Comparison of ENCODE assay signal across 36 mouse cellular contexts in genomic region chr7:25401551-25401950, GRCm38 (mm10). TPM values are rescaled to one million over a fixed set of nuclear protein-coding genes. Genes with fewer than 3 reads are reported as not detected.
DNase-seq lines count a peak whose midpoint lies in the region; ATAC-seq and TF ChIP-seq lines count a peak whose summit lies in the region.
"Had no signal": no experiment of that assay in that cellular context is flagged by ENCODE, and none has a peak within 500 bp of the region (broad histone marks: within the 10 kb centered on the region; RNA-seq: fewer than 3 reads in every experiment).

No protein-coding gene starts in this region.

- no peak overlapping the region for H3K27ac ChIP-seq in heart, embryonic 13.5 days (replicated peaks)
- peak overlapping the region; percentile 73; the same call in 1 of the 2 replicates for H3K27ac ChIP-seq in embryonic facial prominence, embryonic 12.5 days
- peak overlapping the region; percentile 30; the same call in 1 of the 2 replicates for H3K27ac ChIP-seq in limb, embryonic 11.5 days (replicated peaks; ENCODE audit: low read depth, low read length)
- no peak overlapping the region for H3K27ac ChIP-seq in stomach, postnatal 0 days (replicated peaks)
- H3K27ac ChIP-seq in forebrain, embryonic 12.5 days = no peak overlapping the region
- H3K27ac ChIP-seq: heart, embryonic 15.5 days; hindbrain, embryonic 12.5 days; hindbrain, postnatal 0 days; limb, embryonic 15.5 days; liver, embryonic 13.5 days; midbrain, embryonic 13.5 days had no signal

- no peaks in the 10 kb centered on the region for H3K9me3 ChIP-seq in heart, embryonic 13.5 days
- no peaks in the 10 kb centered on the region for H3K9me3 ChIP-seq in embryonic facial prominence, embryonic 12.5 days
- H3K9me3 ChIP-seq in limb, embryonic 11.5 days (ENCODE audit: control insufficient read depth, low read length) = no peaks in the 10 kb centered on the region
- no peaks in the 10 kb centered on the region for H3K9me3 ChIP-seq in stomach, postnatal 0 days (ENCODE audit: control insufficient read depth, low read length)
- no peaks in the 10 kb centered on the region for H3K9me3 ChIP-seq in forebrain, embryonic 12.5 days
- H3K9me3 ChIP-seq: heart, embryonic 15.5 days; hindbrain, embryonic 12.5 days; limb, embryonic 15.5 days; liver, embryonic 13.5 days; megakaryocyte, embryonic 14.5 days; midbrain, embryonic 13.5 days had no signal

- no peaks in the 10 kb centered on the region for H3K27me3 ChIP-seq in heart, embryonic 13.5 days (replicated peaks)
- no peaks in the 10 kb centered on the region for H3K27me3 ChIP-seq in embryonic facial prominence, embryonic 12.5 days
- H3K27me3 ChIP-seq in limb, embryonic 11.5 days (ENCODE audit: control insufficient read depth, insufficient read depth, low read length) = no peaks in the 10 kb centered on the region
- no peaks in the 10 kb centered on the region for H3K27me3 ChIP-seq in stomach, postnatal 0 days (ENCODE audit: control insufficient read depth, insufficient read depth, low read length)
- H3K27me3 ChIP-seq in forebrain, embryonic 12.5 days = no peaks in the 10 kb centered on the region
- H3K27me3 ChIP-seq: heart, embryonic 15.5 days; hindbrain, embryonic 12.5 days; limb, embryonic 15.5 days; liver, embryonic 13.5 days; midbrain, embryonic 13.5 days had no signal

- H3K4me3 ChIP-seq in heart, embryonic 13.5 days = no peak overlapping the region
- no peak overlapping the region for H3K4me3 ChIP-seq in embryonic facial prominence, embryonic 12.5 days
- no peak overlapping the region for H3K4me3 ChIP-seq in limb, embryonic 11.5 days (ENCODE audit: low read depth, low read length)
- no peak overlapping the region for H3K4me3 ChIP-seq in stomach, postnatal 0 days (ENCODE audit: low read depth, low read length)
- no peak overlapping the region for H3K4me3 ChIP-seq in forebrain, embryonic 12.5 days (replicated peaks)
- H3K4me3 ChIP-seq: heart, embryonic 15.5 days; hindbrain, embryonic 12.5 days; limb, embryonic 15.5 days; liver, embryonic 13.5 days; megakaryocyte, embryonic 14.5 days; midbrain, embryonic 13.5 days had no signal

- no peaks in the 10 kb centered on the region for H3K36me3 ChIP-seq in heart, embryonic 13.5 days
- no peaks in the 10 kb centered on the region for H3K36me3 ChIP-seq in embryonic facial prominence, embryonic 12.5 days
- no peaks in the 10 kb centered on the region for H3K36me3 ChIP-seq in limb, embryonic 11.5 days (ENCODE audit: control insufficient read depth, insufficient read depth, low read length)
- H3K36me3 ChIP-seq in stomach, postnatal 0 days (ENCODE audit: control insufficient read depth, insufficient read depth, low read length) = no peaks in the 10 kb centered on the region
- no peaks in the 10 kb centered on the region for H3K36me3 ChIP-seq in forebrain, embryonic 12.5 days (replicated peaks)
- H3K36me3 ChIP-seq: heart, embryonic 15.5 days; hindbrain, embryonic 12.5 days; limb, embryonic 15.5 days; liver, embryonic 13.5 days; midbrain, embryonic 13.5 days had no signal

- 0 out of 2 replicates have a peak overlapping the region, but pooled peaks have one; percentile 7 for H3K9ac ChIP-seq in heart, embryonic 13.5 days
- H3K9ac ChIP-seq in embryonic facial prominence, embryonic 12.5 days = no peak overlapping the region
- H3K9ac ChIP-seq in limb, embryonic 11.5 days (ENCODE audit: low read length) = no peak overlapping the region
- H3K9ac ChIP-seq in stomach, postnatal 0 days (ENCODE audit: low read length) = no peak overlapping the region
- H3K9ac ChIP-seq in forebrain, embryonic 12.5 days = no peak overlapping the region
- H3K9ac ChIP-seq: heart, embryonic 15.5 days; hindbrain, embryonic 12.5 days; limb, embryonic 15.5 days; liver, embryonic 13.5 days; midbrain, embryonic 13.5 days had no signal

- no peak for DNase-seq in heart, postnatal 4 days
- DNase-seq in limb, embryonic 11.5 days (ENCODE audit: low spot score) = no peak
- DNase-seq in stomach, postnatal 0 days (ENCODE audit: low spot score) = no peak
- DNase-seq in spleen, postnatal 36 days (ENCODE audit: low spot score in 2 of 2) = no peak
- DNase-seq in B cell, adult 2 months = no peak
- DNase-seq: cerebellum, adult 11 months; cerebellum, adult 9-10 months; kidney, adult 8-10 months; layer of hippocampus, postnatal 36 days; liver, embryonic 13.5 days; lung, adult 18-20 months; lung, postnatal 4 days; right cerebral cortex, postnatal 25 days; thymus, adult 18-20 months; thymus, postnatal 25 days had no signal

- TF ChIP-seq CTCF in stomach, postnatal 0 days (IDR thresholded peaks at IDR 0.05; ENCODE audit: low read depth) = no peak

- no peak for ATAC-seq in heart, embryonic 13.5 days (ENCODE audit: extremely low read depth, insufficient number of reproducible peaks, low FRiP score, low TSS enrichment)
- no peak for ATAC-seq in embryonic facial prominence, embryonic 12.5 days (ENCODE audit: insufficient number of reproducible peaks, insufficient read depth, low FRiP score, low TSS enrichment)
- ATAC-seq in limb, embryonic 11.5 days (ENCODE audit: insufficient number of reproducible peaks, low FRiP score, low TSS enrichment, low read depth) = no peak
- no peak for ATAC-seq in stomach, postnatal 0 days (ENCODE audit: low FRiP score, low TSS enrichment)
- ATAC-seq in forebrain, embryonic 12.5 days (ENCODE audit: low FRiP score) = no peak
- ATAC-seq: activated CD4-positive, CD25-positive, alpha-beta regulatory T cell, adult 4 months; forebrain, embryonic 14.5 days; hindbrain, postnatal 0 days; midbrain, embryonic 13.5 days had no signal

- no peak for TF ChIP-seq EP300 in stomach, postnatal 0 days (optimal IDR thresholded peaks at IDR 0.05)

- 65% methylated on average over 2 of the region's 2 CpGs for WGBS in heart, embryonic 13.5 days
- 20% methylated on average over 2 of the region's 2 CpGs for WGBS in embryonic facial prominence, embryonic 12.5 days
- WGBS in limb, embryonic 11.5 days = 9% methylated on average over 2 of the region's 2 CpGs
- 57% methylated on average over 2 of the region's 2 CpGs for WGBS in stomach, postnatal 0 days
- 69% methylated on average over 2 of the region's 2 CpGs for WGBS in forebrain, embryonic 12.5 days

- H3K4me2 ChIP-seq in heart, embryonic 13.5 days = no peak overlapping the region
- no peak overlapping the region; the same call in 1 of the 2 replicates for H3K4me2 ChIP-seq in embryonic facial prominence, embryonic 12.5 days (replicated peaks)
- no peak overlapping the region for H3K4me2 ChIP-seq in limb, embryonic 11.5 days (ENCODE audit: low read depth, severe bottlenecking)
- no peak overlapping the region for H3K4me2 ChIP-seq in stomach, postnatal 0 days (replicated peaks; ENCODE audit: low read depth)
- no peak overlapping the region for H3K4me2 ChIP-seq in forebrain, embryonic 12.5 days
- H3K4me2 ChIP-seq: heart, embryonic 15.5 days; hindbrain, embryonic 12.5 days; limb, embryonic 15.5 days; liver, embryonic 13.5 days; midbrain, embryonic 13.5 days had no signal

- H3K4me1 ChIP-seq in heart, embryonic 13.5 days = peaks cover 7% of the 10 kb centered on the region
- H3K4me1 ChIP-seq in embryonic facial prominence, embryonic 12.5 days = peaks cover 21% of the 10 kb centered on the region
- H3K4me1 ChIP-seq in limb, embryonic 11.5 days (ENCODE audit: control insufficient read depth, insufficient read depth, low read length) = peaks cover 17% of the 10 kb centered on the region
- no peaks in the 10 kb centered on the region for H3K4me1 ChIP-seq in stomach, postnatal 0 days (replicated peaks; ENCODE audit: control insufficient read depth, insufficient read depth)
- H3K4me1 ChIP-seq in forebrain, embryonic 12.5 days = peaks cover 10% of the 10 kb centered on the region; the same call in 1 of the 2 replicates
- H3K4me1 ChIP-seq: midbrain, embryonic 13.5 days had no signal

RNA-seq across cellular contexts. Expression of gene Lipe, which starts 3.0 kb away (rescaled TPM):
- 5.7 and 6.9 TPM in 2 replicates for polyA plus RNA-seq in heart, embryonic 13.5 days (2015; fragmentation: Nextera tagmentation; extraction: Ambion mirVana)
- 10 to 100 TPM; 20.8 to 22.6 TPM for total RNA-seq in heart, postnatal 4 days (2021)
- polyA plus RNA-seq in embryonic facial prominence, embryonic 12.5 days (2016; fragmentation: Nextera tagmentation; extraction: Ambion mirVana) = 10.9 and 11.9 TPM in 2 replicates
- 4.2 and 4.5 TPM in 2 replicates for polyA plus RNA-seq in limb, embryonic 11.5 days (2014; fragmentation: Nextera tagmentation; extraction: Ambion mirVana)
- 10.3 and 12.5 TPM in 2 replicates for polyA plus RNA-seq in stomach, postnatal 0 days (2015; fragmentation: Nextera tagmentation; extraction: Ambion mirVana)
- 7.6 and 8.8 TPM in 2 replicates for polyA plus RNA-seq in forebrain, embryonic 12.5 days (2016; fragmentation: Nextera tagmentation; extraction: Ambion mirVana)

RNA-seq across cellular contexts. Expression of gene Cxcl17, which starts 11.1 kb away (rescaled TPM):
- 0.27 and 0.40 TPM in 2 replicates for polyA plus RNA-seq in heart, embryonic 13.5 days (2015; fragmentation: Nextera tagmentation; extraction: Ambion mirVana)
- not detected for total RNA-seq in heart, postnatal 4 days (2021)
- polyA plus RNA-seq in embryonic facial prominence, embryonic 12.5 days (2016; fragmentation: Nextera tagmentation; extraction: Ambion mirVana) = 0.59 and 1.1 TPM in 2 replicates
- polyA plus RNA-seq in limb, embryonic 11.5 days (2014; fragmentation: Nextera tagmentation; extraction: Ambion mirVana) = 0.33 and 0.44 TPM in 2 replicates
- polyA plus RNA-seq in stomach, postnatal 0 days (2015; fragmentation: Nextera tagmentation; extraction: Ambion mirVana) = 6.8 and 8.8 TPM in 2 replicates
- polyA plus RNA-seq in forebrain, embryonic 12.5 days (2016; fragmentation: Nextera tagmentation; extraction: Ambion mirVana) = 0.27 and 0.52 TPM in 2 replicates
- total RNA-seq: adrenal gland, adult 8-10 months; gastrocnemius, adult 8-10 months; gastrocnemius, postnatal 4 days; heart, adult 8-10 months; heart, postnatal 25 days; hindbrain, postnatal 0 days; layer of hippocampus, postnatal 36 days; monocyte, adult 5-6 weeks had no signal
- polyA plus RNA-seq: activated CD4-positive, CD25-positive, alpha-beta regulatory T cell, adult 4 months; forebrain, embryonic 14.5 days; liver, embryonic 13.5 days had no signal

RNA-seq across cellular contexts. Expression of gene Cnfn, which starts 32.0 kb away (rescaled TPM):
- not detected in 2 replicates for polyA plus RNA-seq in heart, embryonic 13.5 days (2015; fragmentation: Nextera tagmentation; extraction: Ambion mirVana)
- not detected for total RNA-seq in heart, postnatal 4 days (2021)
- 0.86 TPM in 1 of 2 replicates, not detected in the other for polyA plus RNA-seq in embryonic facial prominence, embryonic 12.5 days (2016; fragmentation: Nextera tagmentation; extraction: Ambion mirVana)
- not detected in 2 replicates for polyA plus RNA-seq in limb, embryonic 11.5 days (2014; fragmentation: Nextera tagmentation; extraction: Ambion mirVana)
- 4,615 and 4,883 TPM in 2 replicates for polyA plus RNA-seq in stomach, postnatal 0 days (2015; fragmentation: Nextera tagmentation; extraction: Ambion mirVana)
- polyA plus RNA-seq in forebrain, embryonic 12.5 days (2016; fragmentation: Nextera tagmentation; extraction: Ambion mirVana) = not detected in 2 replicates
- total RNA-seq: adrenal gland, adult 8-10 months; gastrocnemius, adult 8-10 months; gastrocnemius, postnatal 4 days; heart, adult 8-10 months; heart, postnatal 25 days; hindbrain, postnatal 0 days; layer of hippocampus, postnatal 36 days; monocyte, adult 5-6 weeks had no signal
- polyA plus RNA-seq: activated CD4-positive, CD25-positive, alpha-beta regulatory T cell, adult 4 months; forebrain, embryonic 14.5 days; hindbrain, embryonic 12.5 days; kidney, postnatal 0 days; large intestine, adult 2 months; lung, postnatal 0 days; neural tube, embryonic 14.5 days had no signal

Comparison
In these comparisons a context has a peak if more than half of its experiments do, and no peak if none do; other contexts are left out.
1. H3K27ac ChIP-seq: peak in embryonic facial prominence, embryonic 12.5 days (single experiment) and limb, embryonic 11.5 days (single experiment); none in heart, embryonic 13.5 days (single experiment), stomach, postnatal 0 days (single experiment) and forebrain, embryonic 12.5 days (single experiment).
2. RNA of gene Cnfn, which starts 32.0 kb away (polyA plus RNA-seq): 4,615 to 4,883 TPM in stomach, postnatal 0 days; 0.86 TPM in embryonic facial prominence, embryonic 12.5 days, not detected in heart, embryonic 13.5 days, not detected in limb, embryonic 11.5 days and not detected in forebrain, embryonic 12.5 days; every median in the first group is over 1,000 times any median in the second.